Mouse (Mus musculus) megakaryocyte, embryonic 14.5 days (primary cell): ENCODE measurements around the gene Spin1.

ENCODE experiments used
- FLI1 ChIP-seq: IDR thresholded peaks from 2 replicates; pipeline ENCODE4 v1.6.1; 2012; ENCODE audit warnings: low read length, inconsistent platforms, mixed read lengths
- GATA1 ChIP-seq: IDR thresholded peaks from 3 replicates; pipeline ENCODE4 v1.6.1; 2012; ENCODE audit warnings: mixed read lengths, low read length, inconsistent platforms, borderline replicate concordance

- TF ChIP-seq GATA1 (no peak), FLI1 (no peak)
Measured at GRCm38 (mm10) chr13:51179362-51179761, 78.7 kb downstream of the Spin1 start.
